In the genomic region with DNA sequence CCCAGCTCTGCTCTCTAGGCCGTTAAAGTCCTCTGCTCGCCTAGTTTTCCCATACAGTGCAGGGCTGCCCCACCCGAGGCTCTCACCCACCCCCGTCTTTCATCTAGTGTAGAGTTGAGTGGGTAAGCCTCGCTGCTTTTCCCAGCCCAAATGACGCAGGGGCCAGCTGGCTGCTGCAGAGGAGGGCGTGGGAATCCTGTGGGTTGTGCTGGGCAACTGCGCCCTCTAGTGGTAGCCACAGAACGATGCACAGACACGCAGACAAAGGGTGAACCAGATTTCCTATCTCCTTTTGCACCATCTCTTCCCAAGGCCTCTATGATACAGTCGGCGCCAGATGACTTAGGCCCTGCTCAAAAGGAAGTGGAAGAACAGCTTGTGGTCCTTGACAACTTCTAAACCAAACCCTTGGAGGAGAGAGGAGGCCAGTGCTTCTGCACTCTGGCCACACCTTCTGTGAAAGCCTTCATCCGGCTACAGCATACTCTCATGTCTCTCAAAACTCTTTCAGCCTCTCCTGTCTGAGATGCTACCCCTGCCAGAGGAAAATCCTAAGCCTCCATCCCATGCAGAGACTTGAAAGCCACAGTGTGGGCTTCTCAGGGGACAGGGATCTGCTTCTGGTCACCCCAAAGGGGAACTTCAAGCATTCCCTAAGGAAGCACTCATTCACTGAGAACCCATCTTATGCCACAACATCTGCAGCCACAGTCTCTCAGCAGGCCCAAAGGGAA, we compare ENCODE assay signal across 8 mouse cellular contexts. TPM values are rescaled to one million over a fixed set of nuclear protein-coding genes. Genes with fewer than 3 reads are reported as not detected.
A peak's percentile ranks its signal among the peaks of the same experiment; 100 is the strongest.
DNase-seq lines count a peak whose midpoint lies in the region; ATAC-seq and TF ChIP-seq lines count a peak whose summit lies in the region.

No protein-coding gene starts in this region.

- CTCF ChIA-PET in Patski (lab: Charles Lee) = interaction anchor here (0.7 to 9.3 kb wide), 23 partner anchors 9 to 228 kb away, joined by 3 to 90 read pairs (median 4); no protein-coding TSS in a partner anchor

- no peak overlapping the region for H3K4me3 ChIP-seq in hindbrain, embryonic 14.5 days (replicated peaks; ENCODE audit: low read length)

- H3K27ac ChIP-seq in hindbrain, embryonic 14.5 days = 0 out of 2 replicates have a peak overlapping the region, but pooled peaks have one; percentile 40

- 0 out of 2 replicates have a peak overlapping the region, but pooled peaks have one; percentile 16 for H3K9ac ChIP-seq in hindbrain, embryonic 14.5 days

- no peaks in the 10 kb centered on the region for H3K27me3 ChIP-seq in Patski
- H3K27me3 ChIP-seq in hindbrain, embryonic 14.5 days (ENCODE audit: control insufficient read depth, insufficient read depth, low read length) = no peaks in the 10 kb centered on the region

- H3K4me2 ChIP-seq in hindbrain, embryonic 14.5 days (replicated peaks) = peak overlapping the region; percentile 29; the same call in 1 of the 2 replicates

- H3K9me3 ChIP-seq in hindbrain, embryonic 14.5 days (ENCODE audit: control insufficient read depth, low read length) = no peaks in the 10 kb centered on the region

- TF ChIP-seq CTCF in Patski (IDR thresholded peaks at IDR 0.05) = no peak

- DNase-seq in Patski (ENCODE audit: low read depth, low spot score) = no peak
- peak; percentile 91 to 93 for DNase-seq in cerebellum, postnatal 14 days
- peak; percentile 60 to 80 for DNase-seq in frontal cortex, postnatal 25 days (ENCODE audit: low spot score in 2 of 2)
- DNase-seq in hindbrain, embryonic 14.5 days (ENCODE audit: low spot score) = peak; percentile 90
- peak; percentile 87 to 89 for DNase-seq in layer of hippocampus, postnatal 36 days
- peak; percentile 86 for DNase-seq in lung, postnatal 25 days (ENCODE audit: low spot score)
- peak; percentile 92 for DNase-seq in retina, embryonic 14.5 days (ENCODE audit: low spot score)
- DNase-seq in urinary bladder, adult 18-20 months (ENCODE audit: low spot score in 2 of 2) = peak; percentile 61 to 82

- H3K4me1 ChIP-seq in hindbrain, embryonic 14.5 days (replicated peaks; ENCODE audit: control insufficient read depth, insufficient read depth, low read length) = peaks cover 16% of the 10 kb centered on the region

- ATAC-seq in Patski = peak; percentile 20
- ATAC-seq in hindbrain, embryonic 14.5 days (ENCODE audit: low FRiP score) = peak; percentile 87

- POLR2A ChIA-PET in Patski (lab: Charles Lee) = interaction anchor here (0.8 to 1.3 kb wide), 3 partner anchors 11 to 123 kb away, joined by 3 to 4 read pairs (median 3); no protein-coding TSS in a partner anchor

- in situ Hi-C loops in Patski (cut with MboI; ENCODE audit: low pct_unique_long_range_greater_than_20kb) = loop anchor here (5.0 to 10.0 kb wide), 2 partner anchors 123 to 216 kb away; no protein-coding TSS in a partner anchor

- WGBS in hindbrain, embryonic 14.5 days = 13% methylated on average over 13 of the region's 13 CpGs

- no peaks in the 10 kb centered on the region for H3K36me3 ChIP-seq in hindbrain, embryonic 14.5 days (replicated peaks; ENCODE audit: control insufficient read depth, insufficient read depth)

RNA-seq across cellular contexts. Expression of a gene that starts 49.3 kb away (rescaled TPM):
- 227 TPM for polyA plus RNA-seq in Patski (2021)
- polyA plus RNA-seq in hindbrain, embryonic 14.5 days (2014; fragmentation: Nextera tagmentation; extraction: Ambion mirVana) = 21.7 and 22.1 TPM in 2 replicates
- 100 to 1,000 TPM; 211 to 220 TPM for total RNA-seq in layer of hippocampus, postnatal 36 days (2021)
